In genomic region chr5:112481946-112482410, GRCm38 (mm10) we compare ENCODE assay signal across 17 mouse cellular contexts. TPM values are rescaled to one million over a fixed set of nuclear protein-coding genes. Genes with fewer than 3 reads are reported as not detected.
DNase-seq lines count a peak whose midpoint lies in the region; ATAC-seq and TF ChIP-seq lines count a peak whose summit lies in the region.
"Had no signal": no experiment of that assay in that cellular context is flagged by ENCODE, and none has a peak within 500 bp of the region (broad histone marks: within the 10 kb centered on the region; RNA-seq: fewer than 3 reads in every experiment).

No protein-coding gene starts in this region.

- 0 out of 2 replicates have a peak overlapping the region, but pooled peaks have one; percentile 15 for H3K4me2 ChIP-seq in limb, embryonic 12.5 days
- H3K4me2 ChIP-seq in forebrain, postnatal 0 days (ENCODE audit: low read depth), result peak overlapping the region; percentile 26
- H3K4me2 ChIP-seq in midbrain, embryonic 11.5 days, result peak overlapping the region; percentile 29

- H3K9ac ChIP-seq in limb, embryonic 12.5 days (replicated peaks), result no peak overlapping the region
- peak overlapping the region; percentile 19; the same call in 1 of the 2 replicates for H3K9ac ChIP-seq in forebrain, postnatal 0 days
- peak overlapping the region; percentile 38; the same call in 1 of the 2 replicates for H3K9ac ChIP-seq in midbrain, embryonic 11.5 days (ENCODE audit: low read length)

- H3K9me3 ChIP-seq in limb, embryonic 12.5 days, result no peaks in the 10 kb centered on the region
- H3K9me3 ChIP-seq in limb, embryonic 10.5 days (replicated peaks), result no peaks in the 10 kb centered on the region
- H3K9me3 ChIP-seq in forebrain, postnatal 0 days (ENCODE audit: low read length), result no peaks in the 10 kb centered on the region
- no peaks in the 10 kb centered on the region for H3K9me3 ChIP-seq in midbrain, embryonic 11.5 days (ENCODE audit: control insufficient read depth, low read length)
- H3K9me3 ChIP-seq: megakaryocyte, embryonic 14.5 days had no signal

- no peak overlapping the region for H3K4me3 ChIP-seq in limb, embryonic 12.5 days (replicated peaks)
- H3K4me3 ChIP-seq in limb, embryonic 10.5 days, result no peak overlapping the region
- no peak overlapping the region for H3K4me3 ChIP-seq in forebrain, postnatal 0 days (ENCODE audit: low read depth, low read length)
- no peak overlapping the region for H3K4me3 ChIP-seq in midbrain, embryonic 11.5 days (ENCODE audit: low read depth, low read length)

- peaks cover 14% of the 10 kb centered on the region; the same call in 1 of the 2 replicates for H3K4me1 ChIP-seq in limb, embryonic 12.5 days (replicated peaks)
- H3K4me1 ChIP-seq in limb, embryonic 10.5 days, result peaks cover 25% of the 10 kb centered on the region
- peaks cover 15% of the 10 kb centered on the region for H3K4me1 ChIP-seq in forebrain, postnatal 0 days (ENCODE audit: insufficient read depth)
- H3K4me1 ChIP-seq in midbrain, embryonic 11.5 days (ENCODE audit: control insufficient read depth, insufficient read depth, low read length), result peaks cover 28% of the 10 kb centered on the region

- H3K27ac ChIP-seq in limb, embryonic 12.5 days, result no peak overlapping the region
- H3K27ac ChIP-seq in limb, embryonic 10.5 days, result no peak overlapping the region
- H3K27ac ChIP-seq in forebrain, postnatal 0 days (ENCODE audit: low read depth, low read length), result peak overlapping the region; percentile 58; the same call in 1 of the 2 replicates
- H3K27ac ChIP-seq in midbrain, embryonic 11.5 days (ENCODE audit: low read depth, low read length), result no peak overlapping the region; the same call in 1 of the 2 replicates

- no peak for TF ChIP-seq CTCF in forebrain, postnatal 0 days (IDR thresholded peaks at IDR 0.05; ENCODE audit: low read depth)

- no peak for DNase-seq in limb, embryonic 10.5 days (ENCODE audit: low spot score)
- DNase-seq in forebrain, postnatal 0 days, result peak; percentile 53
- peak; percentile 94 for DNase-seq in midbrain, embryonic 11.5 days (ENCODE audit: low spot score, missing footprints)
- DNase-seq in frontal cortex, postnatal 10 days (ENCODE audit: low spot score in 2 of 2), result no peak
- DNase-seq in adrenal gland, adult 8-10 months, result no peak
- no peak for DNase-seq in right cerebral cortex, adult 2 months (ENCODE audit: low spot score in 2 of 2)
- DNase-seq: gastrocnemius, postnatal 25 days; kidney, postnatal 25 days; spleen, adult 18-20 months had no signal

- peaks cover 34% of the 10 kb centered on the region for H3K27me3 ChIP-seq in limb, embryonic 12.5 days
- peaks cover 57% of the 10 kb centered on the region for H3K27me3 ChIP-seq in limb, embryonic 10.5 days (ENCODE audit: low read depth, poor library complexity, severe bottlenecking)
- no peaks in the 10 kb centered on the region for H3K27me3 ChIP-seq in forebrain, postnatal 0 days (ENCODE audit: insufficient read depth, low read length)
- H3K27me3 ChIP-seq in midbrain, embryonic 11.5 days (ENCODE audit: control insufficient read depth, insufficient read depth, low read length), result no peaks in the 10 kb centered on the region; the same call in 1 of the 2 replicates

- WGBS in limb, embryonic 12.5 days, result 40% methylated on average over 19 of the region's 19 CpGs
- 62% methylated on average over 19 of the region's 19 CpGs for WGBS in limb, embryonic 10.5 days
- 6% methylated on average over 19 of the region's 19 CpGs for WGBS in forebrain, postnatal 0 days
- 10% methylated on average over 19 of the region's 19 CpGs for WGBS in midbrain, embryonic 11.5 days

- no peaks in the 10 kb centered on the region for H3K36me3 ChIP-seq in limb, embryonic 12.5 days
- no peaks in the 10 kb centered on the region for H3K36me3 ChIP-seq in limb, embryonic 10.5 days
- no peaks in the 10 kb centered on the region for H3K36me3 ChIP-seq in forebrain, postnatal 0 days (ENCODE audit: insufficient read depth)
- no peaks in the 10 kb centered on the region for H3K36me3 ChIP-seq in midbrain, embryonic 11.5 days (ENCODE audit: control insufficient read depth, insufficient read depth, low read length)

- ATAC-seq in limb, embryonic 12.5 days (ENCODE audit: insufficient number of reproducible peaks, insufficient read depth, low FRiP score, low TSS enrichment, low read depth), result no peak
- peak; percentile 82 for ATAC-seq in forebrain, postnatal 0 days
- ATAC-seq in midbrain, embryonic 11.5 days (ENCODE audit: low FRiP score), result peak; percentile 76
- no peak for ATAC-seq in cerebellum, adult (ENCODE audit: insufficient number of reproducible peaks, low FRiP score, low TSS enrichment)

RNA-seq across cellular contexts. Expression of gene Gm6588, which starts 32.8 kb away (rescaled TPM):
- not detected in 2 replicates for polyA plus RNA-seq in limb, embryonic 12.5 days (2016; fragmentation: Nextera tagmentation; extraction: Ambion mirVana)
- polyA plus RNA-seq in limb, embryonic 10.5 days (2016; fragmentation: Nextera tagmentation; extraction: Ambion mirVana), result not detected in 2 replicates
- not detected in 2 replicates for total RNA-seq in forebrain, postnatal 0 days (2014; rRNA removed)
- polyA plus RNA-seq in forebrain, postnatal 0 days (2015; fragmentation: Nextera tagmentation; extraction: Ambion mirVana), result 0.11 TPM in 1 of 2 replicates, not detected in the other
- polyA plus RNA-seq in midbrain, embryonic 11.5 days (2014; fragmentation: Nextera tagmentation; extraction: Ambion mirVana), result not detected in 2 replicates
- total RNA-seq in adrenal gland, adult 8-10 months (2022), result not detected
- total RNA-seq: adrenal gland, adult 18-20 months; gastrocnemius, postnatal 25 days; heart, postnatal 25 days; left cerebral cortex, adult 8-10 months had no signal
- polyA plus RNA-seq: cerebellum, adult 2 months; liver, embryonic 16.5 days had no signal

Comparison
In these comparisons a context has a peak if more than half of its experiments do, and no peak if none do; other contexts are left out.
1. ATAC-seq: peak in forebrain, postnatal 0 days (single experiment) and midbrain, embryonic 11.5 days (single experiment); none in limb, embryonic 12.5 days (single experiment) and cerebellum, adult (single experiment).
2. DNase-seq: peak in forebrain, postnatal 0 days (single experiment) and midbrain, embryonic 11.5 days (single experiment); none in limb, embryonic 10.5 days (single experiment), frontal cortex, postnatal 10 days (0 of 2), adrenal gland, adult 8-10 months (single experiment) and right cerebral cortex, adult 2 months (0 of 2).
3. Peak in every context shown above with its lines, with median percentiles within 50 percentile points of each other: H3K4me2 ChIP-seq.